Mouse (Mus musculus): Measurements from ENCODE around the gene Dchs1.

DNA sequence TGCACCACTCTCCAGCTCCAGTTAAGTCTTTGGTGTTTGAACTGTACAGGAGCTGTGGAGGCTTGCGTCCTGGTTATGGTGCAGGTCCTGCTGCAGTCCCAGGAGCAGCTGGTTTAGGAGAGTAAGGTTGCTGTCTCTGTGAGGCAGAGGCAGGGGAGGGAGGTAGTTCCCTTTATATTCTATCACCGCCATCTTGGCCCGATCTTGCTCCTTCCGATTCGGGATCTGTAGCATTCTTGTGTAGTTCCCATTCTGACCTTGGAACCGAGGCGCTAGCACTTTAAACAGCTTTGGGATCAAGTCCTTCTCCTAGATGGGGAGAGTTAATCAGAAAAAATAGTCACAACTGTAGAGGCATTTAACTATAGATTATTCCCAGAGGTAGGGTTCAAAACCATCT is 22.4 kb upstream of the Dchs1 start:
- TF ChIP-seq CTCF (IDR thresholded peaks at IDR 0.05; ENCODE audit: low read depth, low read length) (no peak), POLR2A (IDR thresholded peaks at IDR 0.05; ENCODE audit: extremely low read depth, insufficient read depth, low read length) (no peak)

All from liver, adult 2 months (tissue).